Mouse (Mus musculus): ENCODE results near the gene Ncor2. TPM values are rescaled to one million over a fixed set of nuclear protein-coding genes. Genes with fewer than 3 reads are reported as not detected.

Gene Ncor2
- total RNA-seq, 2 experiments from 2014 or later = 228 to 270 TPM

DNA sequence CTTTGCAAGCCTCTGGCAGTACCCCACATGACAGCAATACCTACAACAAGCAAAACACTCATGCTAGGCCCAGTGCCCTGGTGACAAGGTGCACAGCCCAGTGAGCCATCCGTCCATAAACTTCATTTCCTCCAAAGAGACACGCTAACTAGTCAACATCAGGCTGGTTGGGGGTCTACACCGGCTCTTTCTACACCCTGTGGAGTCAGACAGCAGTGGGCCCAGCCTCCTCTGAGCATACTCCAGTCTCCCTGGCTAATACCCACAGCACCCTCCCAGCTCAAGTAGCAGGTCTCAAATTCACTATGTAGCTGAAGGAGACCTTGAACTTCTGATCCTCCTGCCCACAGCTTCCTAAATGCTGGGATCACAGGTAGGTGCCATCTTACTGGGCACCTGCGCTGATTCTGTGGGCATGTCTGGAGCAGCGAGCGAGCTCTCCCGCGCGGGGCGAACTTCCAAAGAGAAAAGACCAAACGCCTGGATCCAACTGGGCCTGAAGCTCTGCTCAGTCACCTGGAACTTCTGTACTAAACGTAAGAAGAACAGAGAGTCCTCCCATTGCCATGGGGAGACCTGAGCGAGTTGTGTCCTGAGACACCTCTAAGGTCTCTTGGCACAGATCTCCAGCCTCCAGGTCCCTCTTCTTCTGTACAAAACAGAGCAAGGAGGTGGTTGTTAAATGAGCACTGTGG is 46.3 kb downstream of the Ncor2 start:
- intact Hi-C loops (cut with DNase I) = no loop called here
- no peak overlapping the region for H3K4me3 ChIP-seq
- no peak for TF ChIP-seq CTCF (IDR thresholded peaks at IDR 0.05)
- no peak overlapping the region; the same call in 1 of the 2 replicates for H3K27ac ChIP-seq
- DNase-seq (ENCODE audit: extremely low spot score in 1 of 2, low spot score in 2 of 2) = no peak

DNA sequence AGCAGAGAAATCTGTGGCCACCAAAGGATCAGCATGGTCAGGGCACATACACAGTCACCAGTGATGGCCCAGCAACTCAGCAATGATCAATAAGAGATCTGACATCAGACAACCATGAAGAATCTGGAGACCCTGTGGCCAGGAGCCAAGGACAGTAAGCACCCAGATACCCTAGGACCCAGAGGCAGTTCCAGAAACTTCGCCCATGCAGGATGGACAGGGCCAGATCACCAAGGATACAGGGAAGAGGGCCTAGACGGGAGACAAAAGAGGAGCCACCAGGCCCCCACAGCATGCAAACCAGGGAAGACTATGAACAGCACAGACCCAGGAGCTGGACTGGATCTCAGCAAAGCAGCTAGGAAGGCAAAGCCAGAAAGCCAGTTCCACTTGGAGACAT is 47.0 kb downstream of the Ncor2 start:
- H3K27ac ChIP-seq = 0 out of 2 replicates have a peak overlapping the region, but pooled peaks have one; percentile 2
- no peak for TF ChIP-seq CTCF (IDR thresholded peaks at IDR 0.05)
- no peak overlapping the region for H3K4me3 ChIP-seq
- intact Hi-C loops (cut with DNase I) = no loop called here
- no peak for DNase-seq (ENCODE audit: extremely low spot score in 1 of 2, low spot score in 2 of 2)

DNA sequence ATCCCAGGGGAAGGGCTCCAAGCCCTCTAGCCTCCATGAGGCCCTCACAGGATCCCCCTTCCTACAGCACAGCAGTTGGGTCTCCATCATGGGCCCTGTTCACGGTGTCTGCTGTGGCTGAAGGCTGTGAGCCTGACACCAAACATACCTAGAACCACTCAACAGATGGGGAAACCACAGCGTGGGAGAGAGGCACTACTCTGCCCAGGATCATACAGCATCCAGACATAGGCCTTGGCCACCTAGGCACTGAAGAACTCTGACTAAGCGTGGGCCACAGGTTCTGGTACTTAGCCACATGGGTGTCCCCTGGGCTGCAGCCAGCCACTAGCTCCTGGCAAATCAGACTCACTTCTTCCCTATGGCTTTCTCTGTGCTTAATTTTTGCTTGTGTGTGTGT is 48.6 kb downstream of the Ncor2 start:
- intact Hi-C loops (cut with DNase I) = no loop called here
- TF ChIP-seq CTCF (IDR thresholded peaks at IDR 0.05) = no peak
- DNase-seq (ENCODE audit: extremely low spot score in 1 of 2, low spot score in 2 of 2) = no peak
- Histone ChIP-seq H3K27ac (no peak overlapping the region; the same call in 1 of the 2 replicates), H3K4me3 (no peak overlapping the region)

DNA sequence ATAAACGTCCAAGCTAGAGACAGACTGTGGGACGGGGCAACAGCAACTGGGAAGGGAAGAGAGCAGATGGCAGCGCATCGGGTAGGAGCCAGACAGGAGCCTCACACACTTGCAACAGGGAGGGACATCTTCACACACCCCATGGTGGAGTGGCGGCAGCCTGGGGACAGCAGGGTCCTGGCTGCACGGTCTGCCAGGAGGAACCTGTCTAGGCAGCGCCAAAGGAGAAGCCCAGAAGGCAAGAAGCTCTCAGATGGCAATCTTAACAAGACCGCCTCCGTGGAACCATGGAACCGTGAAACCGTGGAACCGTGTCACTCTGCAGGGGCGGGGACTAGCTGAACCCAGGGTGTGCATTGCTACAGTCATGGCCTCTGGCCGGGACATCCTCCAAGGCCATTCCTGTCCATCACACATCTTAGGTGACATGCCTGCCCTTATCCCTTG is 50.1 kb downstream of the Ncor2 start:
- TF ChIP-seq CTCF (IDR thresholded peaks at IDR 0.05) = no peak
- no peak for DNase-seq (ENCODE audit: extremely low spot score in 1 of 2, low spot score in 2 of 2)
- peak overlapping the region; percentile 50; the same call in 1 of the 2 replicates for H3K27ac ChIP-seq
- H3K4me3 ChIP-seq = no peak overlapping the region
- intact Hi-C loops (cut with DNase I) = no loop called here

DNA sequence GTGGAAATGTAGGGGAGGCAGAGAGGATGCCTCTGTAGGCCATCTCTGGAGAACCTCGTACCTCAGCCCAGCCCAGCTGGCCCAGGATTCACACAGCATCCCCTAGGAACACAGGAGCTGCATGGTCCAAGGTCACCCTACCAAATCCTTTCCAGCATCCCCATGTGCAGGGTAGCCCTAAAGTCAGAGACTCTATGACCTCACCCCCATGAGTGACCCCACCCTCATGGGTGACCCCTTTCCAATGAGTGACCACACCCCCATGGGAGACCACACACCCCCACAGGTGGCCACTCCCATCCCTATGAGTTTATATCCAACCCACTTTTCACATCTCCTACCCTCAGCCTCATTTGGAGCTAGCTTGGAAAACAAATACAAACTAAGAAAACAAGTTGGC is 51.1 kb downstream of the Ncor2 start:
- Histone ChIP-seq H3K4me3 (no peak overlapping the region), H3K27ac (no peak overlapping the region)
- intact Hi-C loops (cut with DNase I) = no loop called here
- no peak for DNase-seq (ENCODE audit: extremely low spot score in 1 of 2, low spot score in 2 of 2)
- TF ChIP-seq CTCF (IDR thresholded peaks at IDR 0.05) = no peak

DNA sequence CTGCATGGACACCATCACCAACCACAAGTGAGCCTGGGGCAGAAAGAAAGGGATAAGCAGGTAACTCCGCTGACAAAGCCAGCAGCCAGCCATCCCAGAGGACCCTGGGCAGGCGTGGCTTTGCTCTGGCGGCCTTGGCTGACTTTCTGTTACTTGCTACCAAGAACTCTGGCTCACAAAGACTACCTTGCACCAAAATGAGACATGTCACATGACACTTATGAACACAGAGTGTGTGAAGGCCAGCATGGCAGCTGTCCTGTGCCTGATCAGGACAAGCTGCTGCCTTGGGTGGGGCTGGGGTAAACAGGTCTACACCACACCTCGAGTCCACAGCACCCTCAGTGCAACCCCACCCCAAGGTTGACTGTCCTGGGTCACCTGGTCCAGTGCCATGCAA is 51.6 kb downstream of the Ncor2 start:
- no peak for DNase-seq (ENCODE audit: extremely low spot score in 1 of 2, low spot score in 2 of 2)
- no peak for TF ChIP-seq CTCF (IDR thresholded peaks at IDR 0.05)
- Histone ChIP-seq H3K27ac (no peak overlapping the region), H3K4me3 (no peak overlapping the region)
- intact Hi-C loops (cut with DNase I) = no loop called here

DNA sequence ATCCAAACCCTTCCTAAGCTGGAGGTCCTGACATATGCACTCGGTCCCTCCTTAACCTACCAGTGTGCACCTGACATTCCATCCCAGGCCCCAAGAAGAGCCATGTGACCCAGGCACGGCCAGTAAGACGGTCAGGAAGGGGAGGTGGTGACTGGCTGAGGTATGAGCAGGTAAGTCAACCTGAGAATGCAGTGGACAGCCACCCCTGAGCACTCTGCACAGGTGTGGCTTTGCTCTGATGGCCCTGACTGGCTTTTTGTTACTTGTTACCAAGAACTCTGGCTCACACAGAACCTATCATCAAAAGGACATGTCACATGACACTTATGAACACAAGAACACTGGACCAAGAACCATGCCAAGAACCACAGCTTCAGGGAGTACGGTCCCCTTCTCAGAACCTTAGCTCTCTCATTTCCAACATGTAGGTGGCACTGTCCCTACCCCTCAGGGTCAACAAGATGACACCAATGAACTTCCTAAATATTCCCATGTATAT is 53.0 kb downstream of the Ncor2 start:
- no peak overlapping the region for H3K4me3 ChIP-seq
- no peak for DNase-seq (ENCODE audit: extremely low spot score in 1 of 2, low spot score in 2 of 2)
- TF ChIP-seq CTCF (IDR thresholded peaks at IDR 0.05) = no peak
- intact Hi-C loops (cut with DNase I) = no loop called here
- H3K27ac ChIP-seq = no peak overlapping the region

DNA sequence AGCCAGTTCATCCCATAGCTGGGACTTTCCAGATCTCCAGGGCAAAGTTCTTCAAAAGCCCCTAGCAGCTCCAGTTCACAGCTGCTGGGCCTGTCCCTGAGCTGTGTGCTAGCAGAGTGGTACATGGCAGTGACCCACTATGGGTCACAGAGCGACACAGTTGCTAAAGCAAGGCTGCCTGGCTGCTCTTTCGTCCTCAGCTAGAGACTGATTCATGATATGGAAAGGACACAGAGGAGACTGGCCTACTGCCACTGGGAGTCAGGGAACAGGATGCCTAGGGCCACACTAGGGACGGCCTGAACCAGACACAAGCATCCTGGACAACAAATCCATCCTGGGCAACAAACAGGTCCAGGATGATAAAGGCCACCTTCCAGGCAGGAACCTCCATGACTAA is 53.8 kb downstream of the Ncor2 start:
- intact Hi-C loops (cut with DNase I) = no loop called here
- Histone ChIP-seq H3K27ac (no peak overlapping the region), H3K4me3 (no peak overlapping the region)
- no peak for DNase-seq (ENCODE audit: extremely low spot score in 1 of 2, low spot score in 2 of 2)
- TF ChIP-seq CTCF (IDR thresholded peaks at IDR 0.05) = no peak

DNA sequence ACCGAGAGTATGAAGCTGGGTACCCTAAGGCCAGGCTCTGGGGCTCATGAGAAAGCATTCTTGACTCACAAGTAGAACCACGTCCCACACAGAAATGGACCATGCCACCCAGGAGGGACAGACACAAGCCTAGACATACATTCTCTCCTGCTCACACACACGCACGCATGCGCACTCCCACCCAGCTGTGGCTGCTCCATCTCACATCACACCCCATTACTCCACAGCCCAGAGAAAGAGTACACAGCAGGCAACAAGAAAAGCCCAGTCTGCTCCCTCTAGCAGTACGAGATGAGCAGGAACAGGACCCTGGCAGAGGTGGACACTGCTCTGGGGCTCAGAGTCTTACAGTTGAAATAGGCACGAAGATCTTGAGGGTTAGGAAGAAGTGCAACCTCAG is 55.0 kb downstream of the Ncor2 start:
- intact Hi-C loops (cut with DNase I) = no loop called here
- H3K27ac ChIP-seq = no peak overlapping the region

DNA sequence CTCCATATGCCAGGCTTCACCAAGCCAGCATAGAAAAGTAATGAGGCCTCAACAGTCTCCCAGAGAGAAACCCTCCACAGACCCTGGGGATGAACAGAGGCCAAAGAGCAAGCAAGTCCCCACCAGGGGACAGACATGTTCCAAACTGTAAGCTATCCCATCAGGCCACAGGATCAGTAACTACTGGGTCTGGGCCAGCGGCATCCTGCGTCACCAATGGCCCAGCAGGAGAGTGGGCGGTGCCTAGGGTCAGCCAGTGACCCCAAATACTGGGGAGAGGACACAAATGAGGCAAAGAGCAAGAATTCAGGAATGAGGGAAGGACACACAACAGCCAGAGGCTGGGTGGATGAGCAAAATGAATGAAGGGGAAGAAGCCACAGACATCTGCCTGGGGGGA is 55.8 kb downstream of the Ncor2 start:
- TF ChIP-seq CTCF (IDR thresholded peaks at IDR 0.05) = peak; percentile 12
- intact Hi-C loops (cut with DNase I) = no loop called here
- no peak overlapping the region for H3K4me3 ChIP-seq

More for the DNA sequence above, 55.0 kb downstream of the Ncor2 start:
- H3K4me3 ChIP-seq = no peak overlapping the region
- DNase-seq (ENCODE audit: extremely low spot score in 1 of 2, low spot score in 2 of 2) = no peak
- TF ChIP-seq CTCF (IDR thresholded peaks at IDR 0.05) = no peak

DNA sequence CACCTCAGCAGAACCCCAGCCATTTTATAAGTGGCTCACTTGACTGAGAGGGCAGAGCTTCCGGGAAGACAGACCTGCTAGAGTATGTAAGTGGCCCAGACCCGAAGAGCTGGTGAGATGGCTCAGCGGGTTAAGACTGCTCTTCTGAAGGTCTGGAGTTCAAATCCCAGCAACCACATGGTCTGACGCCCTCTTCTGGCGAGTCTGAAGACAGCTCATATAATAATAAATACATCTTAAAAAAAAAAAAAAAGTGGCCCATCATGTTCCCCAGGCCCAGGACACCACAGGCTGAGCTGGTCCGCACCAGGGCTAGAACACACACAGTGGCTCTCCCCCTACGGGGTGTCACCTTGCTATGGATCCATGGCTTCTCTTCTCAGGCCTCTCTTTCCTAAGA is 56.5 kb downstream of the Ncor2 start:
- no peak for DNase-seq (ENCODE audit: extremely low spot score in 1 of 2, low spot score in 2 of 2)
- intact Hi-C loops (cut with DNase I) = no loop called here
- no peak; the same call in 1 of the 2 replicates for TF ChIP-seq CTCF (IDR thresholded peaks at IDR 0.05)
- Histone ChIP-seq H3K4me3 (no peak overlapping the region), H3K27ac (no peak overlapping the region)

More for the DNA sequence above, 55.8 kb downstream of the Ncor2 start:
- H3K27ac ChIP-seq = no peak overlapping the region
- no peak for DNase-seq (ENCODE audit: extremely low spot score in 1 of 2, low spot score in 2 of 2)

DNA sequence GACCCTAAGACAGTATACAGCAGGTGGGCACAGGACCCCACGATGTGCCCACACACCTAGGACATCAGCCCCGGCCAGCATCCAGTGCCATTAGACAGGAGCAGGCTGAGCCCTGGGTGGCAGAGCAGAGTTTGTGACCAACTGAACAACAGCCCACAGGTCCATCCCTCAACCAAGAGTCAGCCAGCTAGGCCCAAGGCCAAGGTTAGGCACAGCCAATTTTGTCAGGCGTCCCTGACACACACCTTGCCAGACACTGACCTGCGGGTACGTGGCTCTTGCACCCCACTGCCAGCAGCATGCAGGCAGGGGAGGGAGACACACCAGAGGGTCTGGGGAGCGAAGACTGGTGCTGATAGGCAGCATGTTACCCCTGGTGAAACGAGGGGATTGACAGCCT is 57.0 kb downstream of the Ncor2 start:
- Histone ChIP-seq H3K27ac (no peak overlapping the region), H3K4me3 (no peak overlapping the region)
- intact Hi-C loops (cut with DNase I) = no loop called here
- DNase-seq (ENCODE audit: extremely low spot score in 1 of 2, low spot score in 2 of 2) = no peak
- TF ChIP-seq CTCF (IDR thresholded peaks at IDR 0.05) = no peak
